Mouse (Mus musculus) left cerebral cortex, postnatal 14 days (tissue): ENCODE results near the gene Slc39a11. TPM values are rescaled to one million over a fixed set of nuclear protein-coding genes. Genes with fewer than 3 reads are reported as not detected.

Source experiments
- DNase-seq, 2 experiments: peaks; one replicate each; pipeline ENCODE4 v3.0.0; 2021 to 2022; ENCODE audit warnings: low spot score in 2 of 2, mixed read lengths in 1 of 2
- intact Hi-C: fragments of 180-260 bp; cut with DNase I; formaldehyde crosslinking; loops from one replicate; pipeline ENCODE4 v1.15.1; 2025
- total RNA-seq, 2 experiments: library from RNA; stranded (reverse); gene quantifications; 2 replicates each; pipeline ENCODE4 v1.2.3; 2021

Slc39a11 gene
- total RNA-seq, 2 experiments from 2014 or later, result 13.9 to 15.3 TPM

- intact Hi-C loops, result no loop called here
- DNase-seq, result no peak
These were observed 242.4 kb downstream of the Slc39a11 start for GRCm38 (mm10) chr11:113407474-113407873.

GRCm38 (mm10) chr11:113400868-113401267 is 249.0 kb downstream of the Slc39a11 start:
- intact Hi-C loops, result no loop called here
- no peak for DNase-seq

- DNase-seq, result no peak
- intact Hi-C loops, result no loop called here
These were observed 250.3 kb downstream of the Slc39a11 start for GRCm38 (mm10) chr11:113399601-113400000.

- intact Hi-C loops, result no loop called here
- DNase-seq, result no peak
These were observed 252.5 kb downstream of the Slc39a11 start for GRCm38 (mm10) chr11:113397394-113397793.

GRCm38 (mm10) chr11:113393366-113394150 is 256.3 kb downstream of the Slc39a11 start:
- DNase-seq, result no peak
- intact Hi-C loops, result no loop called here

- intact Hi-C loops, result no loop called here
- no peak for DNase-seq
These were observed 258.2 kb downstream of the Slc39a11 start for GRCm38 (mm10) chr11:113391664-113392063.

GRCm38 (mm10) chr11:113389637-113390036 is 260.2 kb downstream of the Slc39a11 start:
- intact Hi-C loops, result no loop called here

GRCm38 (mm10) chr11:113382674-113383571 is 267.0 kb downstream of the Slc39a11 start:
- intact Hi-C loops, result no loop called here
- DNase-seq, result no peak

More at GRCm38 (mm10) chr11:113389637-113390036, 260.2 kb downstream of the Slc39a11 start:
- DNase-seq, result peak; percentile 22 to 44

GRCm38 (mm10) chr11:113381550-113381949 is 268.3 kb downstream of the Slc39a11 start:
- intact Hi-C loops, result no loop called here

GRCm38 (mm10) chr11:113378867-113379266 is 271.0 kb downstream of the Slc39a11 start:
- DNase-seq, result no peak
- intact Hi-C loops, result no loop called here

More at GRCm38 (mm10) chr11:113381550-113381949, 268.3 kb downstream of the Slc39a11 start:
- DNase-seq, result no peak

- intact Hi-C loops, result no loop called here
These were observed 273.8 kb downstream of the Slc39a11 start for GRCm38 (mm10) chr11:113376066-113376465.

GRCm38 (mm10) chr11:113373926-113374325 is 276.0 kb downstream of the Slc39a11 start:
- DNase-seq, result no peak

More at GRCm38 (mm10) chr11:113376066-113376465, 273.8 kb downstream of the Slc39a11 start:
- no peak for DNase-seq

GRCm38 (mm10) chr11:113373331-113373730 is 276.5 kb downstream of the Slc39a11 start:
- DNase-seq, result no peak
- intact Hi-C loops, result no loop called here

More at GRCm38 (mm10) chr11:113373926-113374325, 276.0 kb downstream of the Slc39a11 start:
- intact Hi-C loops, result no loop called here

GRCm38 (mm10) chr11:113368046-113368445 is 281.8 kb downstream of the Slc39a11 start:
- no peak for DNase-seq
- intact Hi-C loops, result no loop called here

GRCm38 (mm10) chr11:113366257-113367030 is 283.4 kb downstream of the Slc39a11 start:
- intact Hi-C loops, result no loop called here

GRCm38 (mm10) chr11:113363739-113364138 is 286.1 kb downstream of the Slc39a11 start:
- intact Hi-C loops, result no loop called here
- DNase-seq, result no peak

More at GRCm38 (mm10) chr11:113366257-113367030, 283.4 kb downstream of the Slc39a11 start:
- no peak for DNase-seq

- intact Hi-C loops, result no loop called here
- no peak for DNase-seq
These were observed 287.3 kb downstream of the Slc39a11 start for GRCm38 (mm10) chr11:113362617-113363016.

- intact Hi-C loops, result no loop called here
These were observed 289.6 kb downstream of the Slc39a11 start for GRCm38 (mm10) chr11:113360049-113360835.

More at GRCm38 (mm10) chr11:113360049-113360835, 289.6 kb downstream of the Slc39a11 start:
- no peak for DNase-seq
